In genomic region chr11:85313361-85313760, GRCm38 (mm10) we compare ENCODE assay signal across 8 mouse cellular contexts. TPM values are rescaled to one million over a fixed set of nuclear protein-coding genes. Genes with fewer than 3 reads are reported as not detected.
A peak's percentile ranks its signal among the peaks of the same experiment; 100 is the strongest.
DNase-seq lines count a peak whose midpoint lies in the region; ATAC-seq and TF ChIP-seq lines count a peak whose summit lies in the region.

No protein-coding gene starts in this region.

- H3K4me1 ChIP-seq in kidney, embryonic 16.5 days (ENCODE audit: insufficient read depth, low read length) = peaks cover 22% of the 10 kb centered on the region
- H3K4me1 ChIP-seq in embryonic facial prominence, embryonic 15.5 days = peaks cover 7% of the 10 kb centered on the region
- 0 out of 2 replicates have a peak, but pooled peaks cover 7% of the 10 kb centered on the region for H3K4me1 ChIP-seq in hindbrain, postnatal 0 days (ENCODE audit: insufficient read depth, low read length)
- peaks cover 31% of the 10 kb centered on the region for H3K4me1 ChIP-seq in midbrain, embryonic 15.5 days

- peak overlapping the region; percentile 89 for H3K4me2 ChIP-seq in kidney, embryonic 16.5 days (replicated peaks; ENCODE audit: low read depth, low read length)
- peak overlapping the region; percentile 83 for H3K4me2 ChIP-seq in embryonic facial prominence, embryonic 15.5 days (replicated peaks)
- peak overlapping the region; percentile 66 for H3K4me2 ChIP-seq in hindbrain, postnatal 0 days (ENCODE audit: low read depth, low read length)
- H3K4me2 ChIP-seq in midbrain, embryonic 15.5 days = peak overlapping the region; percentile 65

- H3K36me3 ChIP-seq in kidney, embryonic 16.5 days (ENCODE audit: insufficient read depth, low read length) = peaks cover 4% of the 10 kb centered on the region; the same call in 1 of the 2 replicates
- peaks cover 5% of the 10 kb centered on the region; the same call in 1 of the 2 replicates for H3K36me3 ChIP-seq in embryonic facial prominence, embryonic 15.5 days
- no peaks in the 10 kb centered on the region for H3K36me3 ChIP-seq in hindbrain, postnatal 0 days (ENCODE audit: insufficient read depth, low read length)
- no peaks in the 10 kb centered on the region for H3K36me3 ChIP-seq in midbrain, embryonic 15.5 days (replicated peaks)

- no peaks in the 10 kb centered on the region for H3K9me3 ChIP-seq in kidney, embryonic 16.5 days (ENCODE audit: low read length)
- no peaks in the 10 kb centered on the region for H3K9me3 ChIP-seq in embryonic facial prominence, embryonic 15.5 days (replicated peaks)
- no peaks in the 10 kb centered on the region for H3K9me3 ChIP-seq in hindbrain, postnatal 0 days (ENCODE audit: low read length)
- H3K9me3 ChIP-seq in midbrain, embryonic 15.5 days = no peaks in the 10 kb centered on the region

- no peak overlapping the region for H3K27ac ChIP-seq in kidney, embryonic 16.5 days (ENCODE audit: low read length)
- H3K27ac ChIP-seq in embryonic facial prominence, embryonic 15.5 days (replicated peaks) = peak overlapping the region; percentile 3; the same call in 1 of the 2 replicates
- no peak overlapping the region for H3K27ac ChIP-seq in hindbrain, postnatal 0 days
- H3K27ac ChIP-seq in midbrain, embryonic 15.5 days = no peak overlapping the region

- 84% methylated on average over 3 of the region's 3 CpGs for WGBS in kidney, embryonic 16.5 days
- WGBS in embryonic facial prominence, embryonic 15.5 days = 81% methylated on average over 3 of the region's 3 CpGs
- WGBS in hindbrain, postnatal 0 days = 80% methylated on average over 3 of the region's 3 CpGs
- 85% methylated on average over 3 of the region's 3 CpGs for WGBS in midbrain, embryonic 15.5 days

- TF ChIP-seq CTCF in hindbrain, postnatal 0 days (IDR thresholded peaks at IDR 0.05; ENCODE audit: low read depth) = no peak

- DNase-seq in kidney, postnatal 14 days = no peak
- no peak for DNase-seq in hindbrain, postnatal 0 days (ENCODE audit: low spot score)
- DNase-seq in Muller cell, postnatal 12 days (ENCODE audit: inconsistent ontology term) = no peak
- DNase-seq in spleen, adult 18-20 months = no peak
- no peak for DNase-seq in urinary bladder, adult 2 months (ENCODE audit: low spot score)

- H3K9ac ChIP-seq in kidney, embryonic 16.5 days (replicated peaks; ENCODE audit: low read length) = peak overlapping the region; percentile 50; the same call in 1 of the 2 replicates
- H3K9ac ChIP-seq in embryonic facial prominence, embryonic 15.5 days = no peak overlapping the region
- no peak overlapping the region for H3K9ac ChIP-seq in hindbrain, postnatal 0 days (replicated peaks; ENCODE audit: low read length)
- H3K9ac ChIP-seq in midbrain, embryonic 15.5 days = no peak overlapping the region

- no peaks in the 10 kb centered on the region for H3K27me3 ChIP-seq in kidney, embryonic 16.5 days (ENCODE audit: insufficient read depth, low read length)
- no peaks in the 10 kb centered on the region for H3K27me3 ChIP-seq in embryonic facial prominence, embryonic 15.5 days
- H3K27me3 ChIP-seq in hindbrain, postnatal 0 days (ENCODE audit: insufficient read depth, low read length) = no peaks in the 10 kb centered on the region
- no peaks in the 10 kb centered on the region for H3K27me3 ChIP-seq in midbrain, embryonic 15.5 days (replicated peaks)

- ATAC-seq in kidney, embryonic 16.5 days (ENCODE audit: low FRiP score, low TSS enrichment) = no peak
- no peak for ATAC-seq in embryonic facial prominence, embryonic 15.5 days (ENCODE audit: insufficient number of reproducible peaks, low FRiP score, low TSS enrichment, low read depth)
- ATAC-seq in hindbrain, postnatal 0 days = no peak
- no peak for ATAC-seq in midbrain, embryonic 15.5 days (replicated peaks)

- peak overlapping the region; percentile 96 for H3K4me3 ChIP-seq in kidney, embryonic 16.5 days (ENCODE audit: low read length)
- H3K4me3 ChIP-seq in embryonic facial prominence, embryonic 15.5 days (replicated peaks) = peak overlapping the region; percentile 95
- H3K4me3 ChIP-seq in hindbrain, postnatal 0 days (ENCODE audit: low read length) = peak overlapping the region; percentile 98
- peak overlapping the region; percentile 69 for H3K4me3 ChIP-seq in midbrain, embryonic 15.5 days

RNA-seq across cellular contexts. Expression of gene Ppm1d, which starts 2.3 kb away (rescaled TPM):
- 14.5 and 17.8 TPM in 2 replicates for polyA plus RNA-seq in kidney, embryonic 16.5 days (2015; fragmentation: Nextera tagmentation; extraction: Ambion mirVana)
- 17.0 and 17.1 TPM in 2 replicates for polyA plus RNA-seq in embryonic facial prominence, embryonic 15.5 days (2015; fragmentation: Nextera tagmentation; extraction: Ambion mirVana)
- 11.4 and 12.8 TPM in 2 replicates for total RNA-seq in hindbrain, postnatal 0 days (2014; rRNA removed)
- 14.4 and 14.5 TPM in 2 replicates for polyA plus RNA-seq in hindbrain, postnatal 0 days (2015; fragmentation: Nextera tagmentation; extraction: Ambion mirVana)
- 16.9 and 18.1 TPM in 2 replicates for polyA plus RNA-seq in midbrain, embryonic 15.5 days (2015; fragmentation: Nextera tagmentation; extraction: Ambion mirVana)
- polyA plus RNA-seq in urinary bladder, adult 2 months (2012; rRNA removed) = 7.9 and 8.5 TPM in 2 replicates

RNA-seq across cellular contexts. Expression of gene Bcas3, which starts 39.6 kb away (rescaled TPM):
- polyA plus RNA-seq in kidney, embryonic 16.5 days (2015; fragmentation: Nextera tagmentation; extraction: Ambion mirVana) = 34.7 and 35.0 TPM in 2 replicates
- polyA plus RNA-seq in embryonic facial prominence, embryonic 15.5 days (2015; fragmentation: Nextera tagmentation; extraction: Ambion mirVana) = 27.0 and 32.7 TPM in 2 replicates
- 32.3 and 42.9 TPM in 2 replicates for total RNA-seq in hindbrain, postnatal 0 days (2014; rRNA removed)
- polyA plus RNA-seq in hindbrain, postnatal 0 days (2015; fragmentation: Nextera tagmentation; extraction: Ambion mirVana) = 28.5 and 31.6 TPM in 2 replicates
- polyA plus RNA-seq in midbrain, embryonic 15.5 days (2015; fragmentation: Nextera tagmentation; extraction: Ambion mirVana) = 30.8 and 33.1 TPM in 2 replicates
- 28.6 and 37.8 TPM in 2 replicates for polyA plus RNA-seq in urinary bladder, adult 2 months (2012; rRNA removed)
